Mouse (Mus musculus): Measurements from ENCODE around the gene Pm20d1. TPM values are rescaled to one million over a fixed set of nuclear protein-coding genes. Genes with fewer than 3 reads are reported as not detected.

Gene Pm20d1
- total and polyA plus RNA-seq, 3 experiments, result 0.17 to 0.53 (median 0.21) TPM

- no peak overlapping the region for H3K4me3 ChIP-seq (replicated peaks in 1 of 3; ENCODE audit: low read depth in 2 of 3, low read length in 2 of 3, poor library complexity in 1 of 3)
- TF ChIP-seq CTCF (conservative IDR thresholded peaks at IDR 0.05 in 1 of 2, IDR thresholded peaks at IDR 0.05 in 1 of 2; ENCODE audit: low read depth in 2 of 2, low read length in 2 of 2) (no peak), HCFC1 (IDR thresholded peaks at IDR 0.05; ENCODE audit: low read depth, low read length) (no peak), CHD1 (IDR thresholded peaks at IDR 0.05; ENCODE audit: low read depth, low read length) (no peak), JUN (IDR thresholded peaks at IDR 0.05; ENCODE audit: insufficient read depth, low read depth, low read length) (no peak), PAX5 (IDR thresholded peaks at IDR 0.05; ENCODE audit: low read length) (no peak), GABPA (IDR thresholded peaks at IDR 0.05; ENCODE audit: insufficient replicate concordance, low read depth, low read length) (no peak), ZKSCAN1 (IDR thresholded peaks at IDR 0.05; ENCODE audit: borderline replicate concordance, low read depth, low read length) (no peak), USF1 (IDR thresholded peaks at IDR 0.05; ENCODE audit: low read depth, low read length) (no peak), MXI1 (IDR thresholded peaks at IDR 0.05; ENCODE audit: low read depth, low read length) (no peak), ZMIZ1 (IDR thresholded peaks at IDR 0.05; ENCODE audit: low read depth, low read length) (no peak), MAZ (IDR thresholded peaks at IDR 0.05; ENCODE audit: low read depth, low read length) (no peak), RCOR1 (conservative IDR thresholded peaks at IDR 0.05; ENCODE audit: low read depth, low read length) (no peak), TCF12 (IDR thresholded peaks at IDR 0.05; ENCODE audit: low read depth, low read length) (no peak), UBTF (IDR thresholded peaks at IDR 0.05; ENCODE audit: low read depth, low read length) (no peak), IRF4 (IDR thresholded peaks at IDR 0.05; ENCODE audit: low read depth, low read length) (no peak), NRF1 (IDR thresholded peaks at IDR 0.05; ENCODE audit: low read depth, low read length) (no peak), NELFE (IDR thresholded peaks at IDR 0.05; ENCODE audit: low read depth, low read length) (no peak), KAT2A (IDR thresholded peaks at IDR 0.05; ENCODE audit: insufficient replicate concordance, low read length) (no peak), RAD21 (IDR thresholded peaks at IDR 0.05; ENCODE audit: low read depth, low read length) (no peak)
- H3K9ac ChIP-seq (ENCODE audit: insufficient read depth, low read depth), result no peak overlapping the region
- in situ Hi-C loops (cut with MboI; ENCODE audit: low pct_ligation_motif_present, low pct_unique_long_range_greater_than_20kb, low sequenced_read_pairs) (loop anchor here (25.0 kb wide), 1 partner anchor 133 kb away; no protein-coding TSS in a partner anchor), dilution Hi-C loops (cut with MboI; ENCODE audit: extremely low pct_ligation_motif_present, extremely low pct_unique_long_range_greater_than_20kb, low sequenced_read_pairs) (no loop called here)
- no peak overlapping the region for H3K27ac ChIP-seq (ENCODE audit: insufficient read depth, low read depth)
- H3K27me3 ChIP-seq (replicated peaks), result no peaks in the 10 kb centered on the region
- no peak for DNase-seq (ENCODE audit: extremely low read depth)
- no peak overlapping the region for H3K4me2 ChIP-seq (ENCODE audit: insufficient read depth, low read depth, poor library complexity, severe bottlenecking)
- no peaks in the 10 kb centered on the region for H3K9me3 ChIP-seq (replicated peaks; ENCODE audit: low read length)
- no peaks in the 10 kb centered on the region for H3K4me1 ChIP-seq (ENCODE audit: control insufficient read depth in 1 of 2, insufficient read depth in 2 of 2)
- no peaks in the 10 kb centered on the region for H3K79me2 ChIP-seq (replicated peaks; ENCODE audit: control insufficient read depth, extremely low read depth, insufficient read depth, poor library complexity, severe bottlenecking)
- H3K36me3 ChIP-seq (replicated peaks in 1 of 2; ENCODE audit: control insufficient read depth in 1 of 2, insufficient read depth in 1 of 2, low read length in 1 of 2), result peaks cover 66 to 89% of the 10 kb centered on the region in 2 experiments
Observed at GRCm38 (mm10) chr1:131844883-131845282, 47.7 kb downstream of the Pm20d1 start.

DNA sequence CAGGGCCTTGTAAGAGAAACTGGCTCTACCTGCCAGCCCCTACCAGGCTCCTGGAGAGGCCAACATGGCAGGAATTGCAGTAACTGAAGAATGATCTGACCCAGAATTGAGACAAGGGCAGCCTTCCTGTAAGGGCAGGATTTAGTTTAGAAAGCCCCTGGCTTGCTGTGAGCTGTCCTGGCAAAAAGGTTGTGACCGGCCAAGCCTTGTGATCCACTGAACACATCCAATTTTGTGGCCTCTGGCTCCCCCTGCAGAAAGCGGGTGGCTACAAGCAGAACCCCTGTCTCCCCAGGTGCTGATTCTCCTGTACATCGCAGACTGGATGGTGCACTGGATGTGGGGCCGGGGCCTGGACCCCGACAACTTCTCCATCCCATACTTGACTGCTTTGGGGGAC, 49.1 kb downstream of the Pm20d1 start:
- Histone ChIP-seq H3K9me3 (replicated peaks; ENCODE audit: low read length) (no peaks in the 10 kb centered on the region), H3K36me3 (replicated peaks in 1 of 2; ENCODE audit: control insufficient read depth in 1 of 2, insufficient read depth in 1 of 2, low read length in 1 of 2) (peaks cover 52 to 75% of the 10 kb centered on the region in 2 experiments), H3K4me2 (ENCODE audit: insufficient read depth, low read depth, poor library complexity, severe bottlenecking) (no peak overlapping the region), H3K79me2 (replicated peaks; ENCODE audit: control insufficient read depth, extremely low read depth, insufficient read depth, poor library complexity, severe bottlenecking) (no peaks in the 10 kb centered on the region), H3K4me1 (ENCODE audit: control insufficient read depth in 1 of 2, insufficient read depth in 2 of 2) (no peaks in the 10 kb centered on the region), H3K4me3 (replicated peaks in 1 of 3; ENCODE audit: low read depth in 2 of 3, low read length in 2 of 3, poor library complexity in 1 of 3) (no peak overlapping the region), H3K9ac (ENCODE audit: insufficient read depth, low read depth) (no peak overlapping the region), H3K27me3 (replicated peaks) (no peaks in the 10 kb centered on the region), H3K27ac (ENCODE audit: insufficient read depth, low read depth) (no peak overlapping the region)
- DNase-seq (ENCODE audit: extremely low read depth), result peak; percentile 41
- TF ChIP-seq HCFC1 (IDR thresholded peaks at IDR 0.05; ENCODE audit: low read depth, low read length) (no peak), SMC3 (IDR thresholded peaks at IDR 0.05; ENCODE audit: low read depth, low read length) (peak; percentile 77), RAD21 (IDR thresholded peaks at IDR 0.05; ENCODE audit: low read depth, low read length) (peak; percentile 86), TBP (conservative IDR thresholded peaks at IDR 0.05; ENCODE audit: low read depth, low read length) (no peak), MAX (IDR thresholded peaks at IDR 0.05; ENCODE audit: low read length) (no peak), CTCF (conservative IDR thresholded peaks at IDR 0.05 in 1 of 2, IDR thresholded peaks at IDR 0.05 in 1 of 2; ENCODE audit: low read depth in 2 of 2, low read length in 2 of 2) (peak; percentile 17 to 80; a peak in 2 of 4 replicates), POLR2A (IDR thresholded peaks at IDR 0.05; ENCODE audit: low read depth, low read length) (no peak)
- in situ Hi-C loops (cut with MboI; ENCODE audit: low pct_ligation_motif_present, low pct_unique_long_range_greater_than_20kb, low sequenced_read_pairs), result loop anchor here (25.0 kb wide), 1 partner anchor 134 kb away; no protein-coding TSS in a partner anchor
- dilution Hi-C loops (cut with MboI; ENCODE audit: extremely low pct_ligation_motif_present, extremely low pct_unique_long_range_greater_than_20kb, low sequenced_read_pairs), result no loop called here
